Mouse (Mus musculus) frontal cortex, postnatal 14 days (tissue): ENCODE results near the gene Tsc2.

Source experiments
- DNase-seq, 2 experiments: peaks; one replicate each; pipeline ENCODE4 v3.0.0; 2022; ENCODE audit warnings: low spot score in 2 of 2

Gene Tsc2

DNA sequence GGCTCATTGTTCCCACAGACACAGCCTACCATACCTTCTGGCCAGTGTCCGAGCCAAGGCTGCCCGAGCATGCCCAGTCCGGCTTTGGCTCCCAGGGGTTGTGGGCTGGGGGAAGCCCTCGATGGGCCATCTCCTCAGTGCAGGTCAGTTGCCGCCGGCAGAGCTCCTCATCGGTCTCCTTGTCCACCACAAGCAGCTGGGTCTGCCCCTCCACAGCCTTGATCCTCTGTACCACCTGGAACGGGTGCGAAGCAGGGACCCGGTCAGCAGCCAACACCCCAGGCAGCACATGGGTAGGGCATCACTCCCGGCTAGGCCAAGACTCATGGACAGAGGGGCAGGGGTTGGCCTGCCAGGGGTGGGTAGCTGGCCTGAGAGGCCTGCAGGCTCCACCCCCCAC is 15.1 kb upstream of the Tsc2 start:
- DNase-seq = no peak

DNA sequence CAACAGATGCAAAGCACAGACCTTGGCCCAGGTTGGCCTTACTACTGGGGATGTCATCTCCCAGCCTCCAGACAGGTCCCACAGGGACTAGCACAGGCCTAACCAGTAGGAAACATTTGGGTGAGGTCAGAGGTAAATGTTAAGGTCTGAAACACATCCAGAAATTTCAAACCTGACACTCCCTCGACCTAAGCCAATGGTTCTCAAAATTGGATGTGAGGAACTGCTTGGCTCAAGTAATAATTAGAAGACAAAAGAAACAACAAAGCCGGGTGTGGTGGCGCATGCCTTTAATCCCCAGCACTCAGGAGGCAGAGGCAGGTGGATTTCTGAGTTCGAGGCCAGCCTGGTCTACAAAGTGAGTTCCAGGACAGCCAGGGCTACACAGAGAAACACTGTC is 14.0 kb upstream of the Tsc2 start:
- no peak for DNase-seq

DNA sequence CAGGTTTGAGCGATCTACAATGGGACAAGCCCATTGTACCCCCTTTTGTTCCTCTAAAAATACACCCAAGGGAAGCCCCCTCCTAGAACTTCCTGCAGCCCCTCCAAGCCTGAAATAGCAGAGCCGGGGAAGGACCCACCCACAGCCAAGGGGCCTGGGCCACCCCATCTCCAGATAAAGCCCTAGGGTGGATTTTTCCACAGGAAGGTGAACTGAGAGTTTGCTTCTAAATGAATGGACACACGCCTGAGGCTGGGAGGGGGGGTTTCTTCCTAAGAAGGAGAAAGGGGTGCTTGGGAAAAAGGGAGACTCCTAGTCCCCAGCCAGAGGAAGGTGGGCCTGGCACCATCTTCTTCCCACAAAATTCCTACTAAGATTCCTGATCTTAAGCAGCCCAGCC is 13.5 kb upstream of the Tsc2 start:
- no peak for DNase-seq

DNA sequence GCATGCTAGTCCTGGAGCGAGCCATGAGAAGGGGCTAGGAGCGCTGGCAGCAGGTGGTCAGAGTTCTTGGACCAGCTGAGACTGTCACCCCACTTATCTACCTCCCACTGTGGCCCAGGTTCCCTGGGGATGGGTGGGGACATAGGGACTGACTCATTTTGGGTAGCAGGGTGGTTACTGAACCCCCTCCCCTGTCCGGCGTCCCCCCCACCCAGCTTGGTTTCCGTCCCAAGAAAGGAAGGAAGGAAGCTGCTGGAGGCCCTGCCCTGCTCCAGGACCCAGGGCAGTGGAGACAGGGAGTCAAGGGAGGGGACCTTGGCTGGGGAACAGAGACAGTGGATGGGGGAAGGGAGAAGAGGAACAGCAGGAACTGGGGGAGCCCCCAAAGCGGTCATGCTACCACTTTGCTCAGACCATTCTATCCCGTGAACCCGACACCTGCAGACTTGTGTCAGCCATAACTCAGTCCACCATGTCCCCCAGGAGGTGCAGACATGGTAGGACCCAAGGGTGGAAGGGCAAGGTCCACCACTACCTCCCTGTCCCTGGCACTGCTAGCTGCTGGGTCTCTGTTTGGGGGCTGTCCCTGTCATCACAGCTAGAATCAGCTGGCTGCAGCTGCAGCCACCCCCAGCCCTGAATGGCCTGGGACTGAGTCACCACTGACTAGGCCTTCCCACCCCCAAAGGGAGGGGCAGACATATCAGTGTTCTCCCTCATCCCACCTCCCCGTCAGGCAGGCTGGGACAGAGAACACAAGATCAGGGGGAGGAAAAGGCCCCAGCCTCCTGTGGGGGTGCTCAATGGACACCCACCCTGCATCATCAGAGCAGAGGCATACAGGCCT is 12.7 kb upstream of the Tsc2 start:
- DNase-seq = no peak

DNA sequence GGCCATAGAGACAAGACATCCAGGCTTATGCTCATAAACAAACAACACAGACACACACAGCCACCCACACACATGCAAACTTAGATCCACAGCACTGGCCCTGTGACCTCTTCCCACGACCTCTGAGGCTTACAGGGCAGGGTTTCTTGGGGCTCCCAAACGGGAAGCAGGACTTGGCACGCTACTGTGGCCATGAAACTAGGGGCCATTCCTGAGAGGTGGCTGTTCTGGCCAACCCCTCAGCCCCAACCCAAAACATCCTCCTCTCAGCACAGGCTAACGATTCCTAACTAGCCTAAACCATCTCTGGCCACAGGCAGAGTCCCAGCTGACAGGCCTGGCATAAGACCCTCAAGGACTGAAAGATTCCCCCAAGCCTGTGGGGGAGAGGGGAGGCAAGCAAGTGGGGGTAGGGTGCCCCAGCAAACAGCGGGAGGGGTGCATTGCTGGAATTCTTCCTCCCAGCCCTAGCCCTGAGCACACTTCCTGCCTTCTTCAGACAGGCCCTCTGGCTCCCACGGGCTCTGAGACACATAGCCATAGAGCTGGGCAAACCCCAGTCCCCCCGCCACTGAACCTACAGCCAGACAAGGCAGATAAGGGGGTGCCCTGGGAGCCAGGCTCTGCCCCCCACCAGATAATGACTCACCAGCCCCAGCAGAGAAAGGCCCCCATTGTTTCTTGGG is 11.7 kb upstream of the Tsc2 start:
- DNase-seq = no peak

DNA sequence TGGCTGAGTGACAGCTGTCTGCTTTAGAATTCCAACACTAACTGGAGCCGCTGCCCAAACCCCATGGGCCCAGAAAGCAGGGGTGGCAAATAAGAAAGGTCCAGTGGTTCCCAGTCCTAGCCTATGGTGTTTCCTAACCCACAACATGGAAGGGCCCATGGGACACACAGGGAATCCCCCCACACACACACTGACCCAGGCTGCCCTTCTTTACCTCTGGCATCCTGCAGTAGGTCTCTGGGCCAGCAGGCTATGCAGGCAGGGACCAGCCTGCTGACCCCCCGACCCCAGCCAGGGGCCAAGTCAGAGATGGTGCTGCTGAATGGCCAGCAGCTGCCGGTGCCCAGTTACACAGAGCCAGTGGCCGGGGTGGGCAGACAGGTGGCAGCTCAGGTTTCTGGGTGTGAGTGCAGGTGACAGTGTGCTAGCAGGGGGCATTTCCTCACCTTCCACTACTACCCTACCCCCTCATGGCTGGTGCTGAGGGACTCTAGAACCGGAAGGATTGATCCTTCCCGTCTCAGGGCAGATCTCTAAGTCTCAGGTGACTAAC is 10.4 kb upstream of the Tsc2 start:
- no peak for DNase-seq

DNA sequence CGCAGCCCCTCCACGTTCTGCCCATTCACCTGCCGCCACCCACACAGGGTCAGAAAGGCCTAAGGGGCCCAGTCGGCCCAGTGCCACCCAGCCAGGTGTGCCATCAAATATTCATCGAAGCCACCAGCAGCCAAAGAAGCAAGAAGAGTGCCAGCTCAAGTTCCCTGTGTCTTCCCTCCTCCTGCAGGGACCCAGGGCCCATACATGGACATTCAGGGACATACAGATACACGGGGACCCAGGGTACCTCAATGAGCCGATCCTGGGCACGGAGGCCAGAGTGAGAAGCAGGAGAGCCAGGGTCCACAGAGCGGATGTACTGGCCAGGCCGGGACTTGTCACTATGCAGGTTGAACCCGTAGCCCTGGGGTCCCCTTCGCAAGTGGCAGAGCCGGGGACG is 9.5 kb upstream of the Tsc2 start:
- no peak for DNase-seq

DNA sequence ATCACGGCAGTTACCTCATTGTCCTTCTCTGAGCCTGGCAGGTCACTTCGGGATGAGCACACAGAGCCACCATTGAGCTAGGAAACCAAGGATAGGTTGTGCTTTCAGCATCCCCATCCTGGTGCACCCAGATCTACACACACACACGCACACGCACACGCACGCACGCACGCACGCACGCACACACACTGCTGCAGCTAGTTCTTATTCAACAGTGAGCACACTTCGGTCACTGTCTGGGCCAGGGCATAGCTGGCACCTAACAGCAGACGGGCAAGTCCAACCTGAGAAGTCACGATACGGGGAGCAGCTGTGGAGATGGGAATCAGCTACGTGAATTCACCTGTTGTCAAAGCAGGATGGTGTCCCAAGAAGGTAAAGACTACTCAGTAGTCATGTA is 8.2 kb upstream of the Tsc2 start:
- no peak for DNase-seq

DNA sequence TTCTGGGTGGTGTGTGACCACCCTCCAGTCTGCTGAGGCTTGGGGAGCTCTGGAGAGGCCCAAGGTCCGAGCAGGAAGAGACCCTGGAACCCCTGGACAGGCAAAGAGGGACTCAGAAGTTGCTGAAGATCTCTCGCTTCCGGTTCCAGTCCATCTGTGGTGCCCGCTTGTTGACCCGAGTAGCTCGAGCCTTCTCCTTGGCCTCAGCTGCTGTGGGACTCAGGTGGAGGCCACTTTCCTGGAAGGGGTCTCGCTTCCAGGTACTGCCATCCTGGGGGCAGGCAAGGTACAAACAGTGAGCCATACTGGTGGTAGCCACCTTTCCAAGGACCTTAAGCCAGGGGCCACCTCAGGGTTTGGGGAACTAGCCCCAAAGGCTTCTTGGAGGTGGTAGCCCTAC is 7.7 kb upstream of the Tsc2 start:
- DNase-seq = no peak

DNA sequence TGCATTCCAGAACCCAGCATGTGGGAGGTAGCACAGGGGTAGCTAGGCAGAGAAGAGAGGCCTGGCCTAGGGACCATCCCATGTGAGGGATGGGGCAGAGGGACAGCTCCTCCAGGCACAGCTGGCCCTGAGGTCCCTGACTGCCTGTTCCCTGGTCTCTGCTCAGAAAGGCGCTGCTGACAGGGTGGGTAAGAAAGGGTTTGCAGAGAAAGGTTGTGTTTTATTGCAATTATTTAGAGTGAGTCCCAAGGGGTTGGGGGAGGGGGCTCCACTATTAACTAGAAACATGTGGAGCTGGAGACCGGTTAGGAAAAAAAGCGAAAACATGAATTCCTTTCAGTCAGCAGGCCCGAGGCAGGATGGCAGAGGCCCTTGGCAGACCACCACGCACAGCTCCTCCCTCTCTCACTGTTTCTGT is 7.2 kb upstream of the Tsc2 start:
- no peak for DNase-seq

DNA sequence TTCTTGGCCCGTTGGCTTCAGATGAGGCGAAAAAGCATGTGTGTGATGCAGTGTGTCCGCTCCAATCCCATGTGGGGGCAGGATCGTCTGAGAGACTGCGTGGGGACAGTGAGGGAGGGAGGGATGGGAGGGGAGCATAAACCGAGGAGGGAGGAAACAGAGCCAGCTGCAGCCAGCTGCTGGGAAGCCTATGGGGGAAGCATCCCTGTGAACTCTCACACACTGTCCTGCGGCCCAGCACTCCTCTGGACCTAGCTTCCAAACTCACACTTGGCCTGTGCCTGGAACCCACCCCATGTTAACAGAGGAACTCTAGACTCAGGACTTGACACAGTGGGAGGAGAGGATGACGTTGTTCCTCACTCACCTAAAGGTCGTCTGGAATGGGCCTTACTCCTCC is 6.4 kb upstream of the Tsc2 start:
- DNase-seq = no peak

DNA sequence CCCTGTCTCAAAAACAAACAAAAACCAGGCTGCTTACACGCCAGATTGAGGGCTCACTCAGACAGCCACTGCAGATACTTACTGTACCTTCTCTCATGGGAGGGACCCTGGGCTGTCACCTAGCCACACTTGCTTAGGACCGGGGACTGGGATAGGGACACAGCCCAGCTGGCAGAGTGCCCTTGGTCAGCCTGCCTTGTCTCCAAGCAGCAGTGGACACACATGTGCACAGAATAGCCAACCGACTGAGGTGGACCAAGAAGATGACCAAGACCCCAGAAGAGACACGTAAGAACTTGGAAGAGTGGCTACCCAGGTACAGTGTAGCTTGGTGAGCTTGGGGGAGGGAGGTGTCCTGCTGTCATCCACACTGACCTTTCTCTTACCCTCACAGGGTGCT is 5.8 kb upstream of the Tsc2 start:
- no peak for DNase-seq

DNA sequence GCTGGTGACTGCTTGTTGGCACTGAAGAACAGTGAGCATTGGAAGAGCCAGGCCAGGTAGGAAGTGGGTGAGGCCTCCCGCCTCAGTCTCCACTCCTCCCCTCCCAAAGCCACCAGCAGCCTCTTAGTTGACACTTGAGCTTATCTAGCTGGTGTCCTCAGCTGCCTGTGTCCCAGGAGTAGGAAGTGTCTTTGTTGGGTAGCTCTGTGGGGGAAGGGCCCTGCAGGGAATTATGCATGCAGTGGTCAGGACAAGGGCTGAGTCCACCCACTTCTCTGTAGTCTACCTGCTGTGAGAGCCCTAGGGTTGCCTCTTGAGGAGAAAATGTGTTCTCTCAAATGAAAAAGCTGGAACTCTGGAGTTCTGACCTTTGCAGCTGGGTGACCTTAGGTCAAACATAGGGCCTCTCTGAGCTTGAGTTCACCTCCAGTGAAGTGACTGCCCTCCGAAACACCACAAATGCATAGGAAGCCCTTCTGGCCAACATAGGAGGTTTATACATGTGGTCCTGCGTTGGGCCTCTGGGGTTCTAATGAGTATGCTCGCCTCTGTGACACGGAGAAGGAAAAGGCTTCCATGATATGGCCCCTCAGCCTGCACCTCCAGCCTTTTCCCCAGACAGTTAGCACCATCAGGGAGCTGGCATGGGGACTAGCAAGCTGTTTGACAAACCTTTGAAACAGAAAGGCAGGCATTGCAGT is 4.5 kb upstream of the Tsc2 start:
- DNase-seq = no peak

DNA sequence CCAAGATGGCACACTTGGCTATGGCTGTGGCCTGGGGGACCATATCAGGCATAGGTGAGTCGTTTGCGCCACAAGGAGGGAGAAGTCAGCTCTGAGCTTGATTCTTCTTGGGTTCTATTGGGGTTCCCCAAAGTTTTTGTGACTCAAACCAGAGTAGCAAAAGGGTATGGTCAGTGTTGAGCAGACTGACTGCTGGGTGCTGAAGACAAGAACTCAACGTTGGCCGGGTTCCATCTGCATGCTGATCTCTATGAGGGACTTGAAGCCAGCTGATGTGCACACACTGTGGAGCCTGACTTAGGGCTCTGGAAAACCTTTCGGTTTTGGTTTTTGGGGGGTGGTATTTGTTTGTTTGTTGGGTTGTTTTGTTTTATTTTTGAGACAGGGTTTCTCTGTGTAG is 3.3 kb upstream of the Tsc2 start:
- no peak for DNase-seq

DNA sequence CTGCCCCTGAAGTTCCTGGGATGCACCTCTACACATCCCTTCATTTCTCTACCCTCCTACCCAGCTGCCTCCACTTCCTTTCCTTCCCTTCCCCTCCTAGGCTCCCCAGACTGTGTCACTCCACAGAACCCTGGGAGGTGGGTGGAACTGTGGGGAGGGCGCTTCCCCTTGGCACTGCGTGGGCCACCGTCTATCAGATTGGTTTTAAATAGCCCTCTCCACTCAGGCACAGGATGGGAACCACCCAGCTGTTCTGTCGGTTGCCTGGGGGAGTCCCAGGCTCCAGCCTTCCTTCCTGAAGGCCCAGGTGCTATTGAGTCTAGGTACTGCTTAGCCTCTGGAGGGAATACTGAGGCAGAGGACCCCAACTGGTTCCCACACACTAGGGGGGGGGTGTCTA is 2.6 kb upstream of the Tsc2 start:
- no peak for DNase-seq

DNA sequence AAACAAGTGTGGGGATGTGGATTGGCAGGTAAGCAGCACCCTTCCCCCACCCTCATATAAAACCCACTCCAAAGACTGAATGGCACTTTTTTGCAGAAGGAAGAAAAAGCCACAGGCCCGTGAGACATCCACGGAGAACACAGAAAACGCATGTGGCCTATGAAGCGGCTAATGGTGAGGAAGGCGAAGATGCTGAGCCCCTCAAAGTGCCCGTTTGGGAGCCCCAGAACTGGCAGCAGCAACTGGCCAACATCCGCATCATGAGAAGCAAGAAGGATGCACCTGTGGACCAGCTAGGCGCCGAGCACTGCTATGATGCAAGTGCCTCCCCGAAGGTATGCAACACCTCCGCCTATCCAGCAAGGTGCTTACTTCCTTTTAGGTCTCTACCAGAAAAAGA is 1.4 kb upstream of the Tsc2 start:
- no peak for DNase-seq

DNA sequence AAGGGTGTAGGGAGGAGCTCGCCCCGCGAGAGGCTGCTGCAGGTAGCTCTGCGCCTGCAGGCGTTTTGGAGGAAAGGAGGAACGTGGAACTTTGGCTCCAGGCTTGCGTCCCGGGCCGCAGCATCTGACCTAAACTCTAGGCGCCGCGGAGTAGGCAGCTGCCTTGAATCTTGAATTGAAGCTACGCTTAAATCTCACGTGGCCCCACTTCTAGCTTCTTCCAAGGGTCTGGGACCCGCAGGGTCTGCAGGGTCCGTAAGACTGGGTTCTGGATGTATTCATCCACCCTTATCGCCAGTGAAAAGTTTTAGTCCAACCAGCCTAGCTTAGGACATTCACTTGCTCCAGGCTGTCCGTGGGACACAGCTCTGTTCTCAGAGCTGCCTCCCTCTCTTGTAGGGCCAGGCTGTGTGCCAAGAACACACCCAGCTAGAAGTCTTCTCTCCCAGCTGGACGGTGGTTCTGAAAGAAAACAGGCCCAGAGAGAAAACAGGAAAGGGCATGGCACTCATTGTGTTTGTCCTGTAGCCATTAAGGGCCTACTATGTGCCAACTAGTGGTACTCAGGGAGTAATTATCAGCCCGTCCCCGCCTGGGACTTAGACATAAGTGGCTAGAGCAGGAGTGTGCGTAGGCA is 501 bp upstream of the Tsc2 start:
- no peak for DNase-seq

DNA sequence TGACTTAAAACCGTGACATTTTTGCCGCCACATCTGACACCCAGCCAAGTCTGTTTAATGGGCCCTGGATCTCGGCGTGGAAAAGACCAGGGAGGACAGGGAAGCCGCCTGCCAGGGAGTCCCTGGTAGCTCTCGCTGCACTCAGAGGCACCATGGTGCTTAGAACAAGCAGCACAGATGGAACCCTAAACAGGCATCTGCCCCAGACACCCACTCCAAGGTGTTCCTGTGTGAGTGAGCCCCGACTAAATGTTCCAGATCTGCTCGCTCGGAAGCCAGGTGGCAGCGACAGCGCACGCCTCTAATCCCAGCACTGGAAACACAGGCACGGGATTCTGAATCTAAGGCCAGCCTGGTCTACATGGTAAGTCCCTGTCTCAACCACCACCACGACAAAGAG is 2.4 kb downstream of the Tsc2 start:
- no peak for DNase-seq

DNA sequence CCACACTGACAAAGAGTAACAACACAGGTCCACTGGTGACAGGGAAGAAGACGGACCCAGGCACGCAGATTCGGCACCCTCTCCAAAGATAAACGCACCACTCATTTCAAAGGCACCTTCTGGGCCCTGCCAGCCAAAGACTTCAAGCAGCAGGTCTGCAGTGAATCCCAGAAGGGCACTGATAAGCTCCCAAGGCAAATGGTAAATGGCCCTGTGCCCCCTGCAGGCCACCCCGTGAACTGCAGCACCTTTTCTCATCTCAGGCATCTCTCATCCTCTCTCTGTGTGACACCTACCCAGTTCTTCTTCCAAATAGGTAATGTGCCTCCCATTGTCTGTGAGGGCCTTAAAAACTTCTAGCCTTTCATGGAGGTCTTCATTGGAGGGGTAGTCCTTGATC is 3.8 kb downstream of the Tsc2 start:
- DNase-seq = peak; percentile 47 to 65

DNA sequence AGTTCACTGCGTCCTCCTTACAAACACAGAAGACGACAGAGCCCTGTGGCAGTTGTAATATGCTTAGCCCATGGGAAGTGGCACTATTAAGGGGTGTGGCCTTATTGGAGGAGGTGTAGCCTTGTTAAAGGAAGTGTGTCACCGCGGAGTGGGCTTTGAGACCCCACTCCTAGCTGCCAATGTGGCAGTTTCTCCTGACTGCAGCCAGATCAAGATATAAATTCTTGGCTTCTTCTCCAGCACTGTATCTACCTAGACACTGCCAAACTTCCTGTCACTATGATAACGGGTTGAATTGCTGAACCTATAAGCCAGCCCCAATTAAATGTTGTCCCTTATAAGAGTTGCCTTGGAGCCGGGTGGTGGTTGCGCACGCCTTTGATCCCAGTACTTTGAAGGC is 7.0 kb downstream of the Tsc2 start:
- DNase-seq = no peak

DNA sequence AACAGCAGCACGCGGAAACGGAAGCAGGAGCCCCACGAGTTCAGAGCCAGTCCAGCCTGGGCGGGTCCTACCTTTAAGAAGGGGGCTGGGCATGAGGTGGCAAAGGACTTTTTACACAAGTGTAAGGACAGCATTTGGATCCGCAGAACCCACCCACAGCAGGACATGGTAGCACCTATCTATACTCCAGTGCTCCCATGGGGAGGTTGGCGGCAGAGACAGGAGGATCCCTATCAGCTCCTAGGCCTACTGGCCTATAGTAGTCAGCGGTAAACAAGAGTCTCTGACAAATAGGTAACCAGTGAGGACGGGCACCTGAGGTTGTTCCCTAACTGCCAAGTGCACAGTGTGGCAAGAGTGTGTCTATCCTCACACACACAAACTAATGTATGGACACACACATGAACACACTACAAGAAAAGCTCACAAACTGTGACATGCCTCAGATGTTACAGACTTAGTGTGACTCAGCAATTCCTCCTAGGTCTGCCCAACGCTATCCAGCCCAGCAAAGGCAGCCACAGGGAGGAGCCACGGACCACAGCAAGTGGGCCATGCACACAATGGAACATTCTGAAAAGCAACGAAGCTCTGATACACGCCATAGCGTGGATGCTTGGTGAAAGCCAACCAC is 14.8 kb downstream of the Tsc2 start:
- DNase-seq = no peak

DNA sequence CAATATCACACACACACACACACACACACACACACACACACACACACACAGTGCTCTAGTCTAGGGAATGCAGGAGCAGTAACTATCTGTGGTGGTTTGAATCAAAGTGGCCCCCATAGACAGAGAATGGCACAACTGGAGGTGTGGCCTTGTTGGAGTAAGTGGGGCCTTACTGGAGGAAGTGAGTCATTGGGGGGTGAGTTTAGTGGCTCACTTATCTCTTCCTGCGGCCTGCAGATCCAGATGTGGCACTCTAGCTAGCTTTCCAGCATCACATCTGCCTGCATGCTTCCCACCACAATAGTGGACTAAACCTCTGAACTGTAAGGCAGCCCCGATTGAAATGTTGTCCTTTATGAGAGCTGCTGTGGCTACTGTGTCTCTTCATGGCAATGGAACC is 21.7 kb downstream of the Tsc2 start:
- no peak for DNase-seq
